Mouse (Mus musculus): Measurements from ENCODE around the gene Per2. TPM values are rescaled to one million over a fixed set of nuclear protein-coding genes. Genes with fewer than 3 reads are reported as not detected.

Per2 gene
- polyA plus RNA-seq, 1 experiment: 0.96 TPM

- no peak for TF ChIP-seq MYOG (IDR thresholded peaks at IDR 0.05; ENCODE audit: control insufficient read depth, extremely low read depth, insufficient read length)
- no peak for TF ChIP-seq MYOD1 (IDR thresholded peaks at IDR 0.05; ENCODE audit: control insufficient read depth, insufficient read length, low read depth)
- TF ChIP-seq CEBPB (IDR thresholded peaks at IDR 0.05; ENCODE audit: low read depth): no peak
- no peak for TF ChIP-seq CTCF (IDR thresholded peaks at IDR 0.05; ENCODE audit: control insufficient read depth, insufficient read depth, insufficient read length)
- TF ChIP-seq MAX (IDR thresholded peaks at IDR 0.05): no peak
- no peak for TF ChIP-seq USF1 (IDR thresholded peaks at IDR 0.05; ENCODE audit: low read depth)
- no peak for TF ChIP-seq FOSL1 (IDR thresholded peaks at IDR 0.05; ENCODE audit: insufficient read depth, low read length, poor library complexity, severe bottlenecking)
Measured at GRCm38 (mm10) chr1:91444841-91445830, 14.0 kb downstream of the Per2 start.

GRCm38 (mm10) chr1:91442350-91442990, 16.7 kb downstream of the Per2 start:
- peaks cover 3% of the 10 kb centered on the region for H3K36me3 ChIP-seq (ENCODE audit: control insufficient read depth, insufficient read depth)
- H3K79me2 ChIP-seq (ENCODE audit: control insufficient read depth, insufficient read depth): no peaks in the 10 kb centered on the region
- no peaks in the 10 kb centered on the region for H3K79me3 ChIP-seq (ENCODE audit: low read depth)
- no peak overlapping the region for H3ac ChIP-seq (ENCODE audit: control insufficient read depth, insufficient read length, low read depth)
- no peaks in the 10 kb centered on the region for H3K27me3 ChIP-seq (ENCODE audit: control insufficient read depth, insufficient read depth, insufficient read length)
- no peak for TF ChIP-seq MYOG (IDR thresholded peaks at IDR 0.05; ENCODE audit: control insufficient read depth, extremely low read depth, insufficient read length)
- TF ChIP-seq FOSL1 (IDR thresholded peaks at IDR 0.05; ENCODE audit: insufficient read depth, low read length, poor library complexity, severe bottlenecking): no peak
- no peak for TF ChIP-seq CTCF (IDR thresholded peaks at IDR 0.05; ENCODE audit: control insufficient read depth, insufficient read depth, insufficient read length)
- TF ChIP-seq MYOD1 (IDR thresholded peaks at IDR 0.05; ENCODE audit: control insufficient read depth, insufficient read length, low read depth): no peak
- no peak overlapping the region for H3K4me3 ChIP-seq (ENCODE audit: insufficient read depth, poor library complexity, severe bottlenecking)

More at GRCm38 (mm10) chr1:91444841-91445830, 14.0 kb downstream of the Per2 start:
- H3K4me3 ChIP-seq (ENCODE audit: insufficient read depth, poor library complexity, severe bottlenecking): no peak overlapping the region
- H3K79me3 ChIP-seq (ENCODE audit: low read depth): no peaks in the 10 kb centered on the region
- peaks cover 12% of the 10 kb centered on the region for H3K36me3 ChIP-seq (ENCODE audit: control insufficient read depth, insufficient read depth)
- H3K79me2 ChIP-seq (ENCODE audit: control insufficient read depth, insufficient read depth): no peaks in the 10 kb centered on the region
- H3K27me3 ChIP-seq (ENCODE audit: control insufficient read depth, insufficient read depth, insufficient read length): no peaks in the 10 kb centered on the region
- H3ac ChIP-seq (ENCODE audit: control insufficient read depth, insufficient read length, low read depth): no peak overlapping the region

- H3K79me2 ChIP-seq (ENCODE audit: control insufficient read depth, insufficient read depth): no peaks in the 10 kb centered on the region
- H3K27me3 ChIP-seq (ENCODE audit: control insufficient read depth, insufficient read depth, insufficient read length): no peaks in the 10 kb centered on the region
- H3K4me3 ChIP-seq (ENCODE audit: insufficient read depth, poor library complexity, severe bottlenecking): no peak overlapping the region
- H3K79me3 ChIP-seq (ENCODE audit: low read depth): no peaks in the 10 kb centered on the region
- H3ac ChIP-seq (ENCODE audit: control insufficient read depth, insufficient read length, low read depth): no peak overlapping the region
- no peaks in the 10 kb centered on the region for H3K36me3 ChIP-seq (ENCODE audit: control insufficient read depth, insufficient read depth)
- no peak for TF ChIP-seq CTCF (IDR thresholded peaks at IDR 0.05; ENCODE audit: control insufficient read depth, insufficient read depth, insufficient read length)
- TF ChIP-seq MYOG (IDR thresholded peaks at IDR 0.05; ENCODE audit: control insufficient read depth, extremely low read depth, insufficient read length): no peak
- TF ChIP-seq USF1 (IDR thresholded peaks at IDR 0.05; ENCODE audit: low read depth): no peak
- no peak for TF ChIP-seq FOSL1 (IDR thresholded peaks at IDR 0.05; ENCODE audit: insufficient read depth, low read length, poor library complexity, severe bottlenecking)
- TF ChIP-seq CEBPB (IDR thresholded peaks at IDR 0.05; ENCODE audit: low read depth): no peak
- TF ChIP-seq MYOD1 (IDR thresholded peaks at IDR 0.05; ENCODE audit: control insufficient read depth, insufficient read length, low read depth): no peak
- TF ChIP-seq MAX (IDR thresholded peaks at IDR 0.05): no peak
Measured at GRCm38 (mm10) chr1:91441855-91442254, 17.3 kb downstream of the Per2 start.

- TF ChIP-seq MYOG (IDR thresholded peaks at IDR 0.05; ENCODE audit: control insufficient read depth, extremely low read depth, insufficient read length) (no peak), MYOD1 (IDR thresholded peaks at IDR 0.05; ENCODE audit: control insufficient read depth, insufficient read length, low read depth) (no peak), FOSL1 (IDR thresholded peaks at IDR 0.05; ENCODE audit: insufficient read depth, low read length, poor library complexity, severe bottlenecking) (no peak), USF1 (IDR thresholded peaks at IDR 0.05; ENCODE audit: low read depth) (no peak), CEBPB (IDR thresholded peaks at IDR 0.05; ENCODE audit: low read depth) (no peak), CTCF (IDR thresholded peaks at IDR 0.05; ENCODE audit: control insufficient read depth, insufficient read depth, insufficient read length) (no peak), MAX (IDR thresholded peaks at IDR 0.05) (no peak)
- H3ac ChIP-seq (ENCODE audit: control insufficient read depth, insufficient read length, low read depth): no peak overlapping the region
- H3K79me3 ChIP-seq (ENCODE audit: low read depth): no peaks in the 10 kb centered on the region
- H3K4me3 ChIP-seq (ENCODE audit: insufficient read depth, poor library complexity, severe bottlenecking): no peak overlapping the region
- H3K36me3 ChIP-seq (ENCODE audit: control insufficient read depth, insufficient read depth): no peaks in the 10 kb centered on the region
- H3K79me2 ChIP-seq (ENCODE audit: control insufficient read depth, insufficient read depth): no peaks in the 10 kb centered on the region
- no peaks in the 10 kb centered on the region for H3K27me3 ChIP-seq (ENCODE audit: control insufficient read depth, insufficient read depth, insufficient read length)
Measured at GRCm38 (mm10) chr1:91439776-91440175, 19.3 kb downstream of the Per2 start.

- no peaks in the 10 kb centered on the region for H3K36me3 ChIP-seq (ENCODE audit: control insufficient read depth, insufficient read depth)
- no peak overlapping the region for H3K4me3 ChIP-seq (ENCODE audit: insufficient read depth, poor library complexity, severe bottlenecking)
- no peak overlapping the region for H3ac ChIP-seq (ENCODE audit: control insufficient read depth, insufficient read length, low read depth)
- H3K27me3 ChIP-seq (ENCODE audit: control insufficient read depth, insufficient read depth, insufficient read length): no peaks in the 10 kb centered on the region
- H3K79me2 ChIP-seq (ENCODE audit: control insufficient read depth, insufficient read depth): no peaks in the 10 kb centered on the region
- no peaks in the 10 kb centered on the region for H3K79me3 ChIP-seq (ENCODE audit: low read depth)
- no peak for TF ChIP-seq MYOG (IDR thresholded peaks at IDR 0.05; ENCODE audit: control insufficient read depth, extremely low read depth, insufficient read length)
- TF ChIP-seq USF1 (IDR thresholded peaks at IDR 0.05; ENCODE audit: low read depth): no peak
- TF ChIP-seq CTCF (IDR thresholded peaks at IDR 0.05; ENCODE audit: control insufficient read depth, insufficient read depth, insufficient read length): no peak
- no peak for TF ChIP-seq MYOD1 (IDR thresholded peaks at IDR 0.05; ENCODE audit: control insufficient read depth, insufficient read length, low read depth)
- no peak for TF ChIP-seq MAX (IDR thresholded peaks at IDR 0.05)
- TF ChIP-seq CEBPB (IDR thresholded peaks at IDR 0.05; ENCODE audit: low read depth): no peak
- TF ChIP-seq FOSL1 (IDR thresholded peaks at IDR 0.05; ENCODE audit: insufficient read depth, low read length, poor library complexity, severe bottlenecking): no peak
Measured at GRCm38 (mm10) chr1:91437573-91437972, 21.6 kb downstream of the Per2 start.
